Mouse (Mus musculus) MEL (cell line): ENCODE data around the gene Plcg2.

Experiments used
- CTCF ChIP-seq, 3 experiments: IDR thresholded peaks in 2 of 3; conservative IDR thresholded peaks in 1 of 3; 2 replicates each; pipeline ENCODE4 v1.5.1; 2011 to 2012; ENCODE audit warnings: low read length in 3 of 3, low read depth in 2 of 3, mild to moderate bottlenecking in 2 of 3, improper control_type of control experiment in 1 of 3, inconsistent platforms in 1 of 3, mixed read lengths in 1 of 3, moderate library complexity in 1 of 3; ENCODE audit not compliant: control insufficient read depth in 1 of 3, insufficient read depth in 1 of 3, poor library complexity in 1 of 3, severe bottlenecking in 1 of 3
- HCFC1 ChIP-seq: IDR thresholded peaks from 2 replicates; pipeline ENCODE4 v1.6.1; 2012; ENCODE audit warnings: low read depth, mild to moderate bottlenecking, inconsistent platforms, low read length, improper control_type of control experiment, moderate library complexity
- NRF1 ChIP-seq: IDR thresholded peaks from 2 replicates; pipeline ENCODE4 v1.6.1; 2014; ENCODE audit warnings: low read depth, mild to moderate bottlenecking, inconsistent platforms, low read length, improper control_type of control experiment, moderate library complexity; ENCODE audit not compliant: poor library complexity, insufficient read depth, severe bottlenecking

DNA sequence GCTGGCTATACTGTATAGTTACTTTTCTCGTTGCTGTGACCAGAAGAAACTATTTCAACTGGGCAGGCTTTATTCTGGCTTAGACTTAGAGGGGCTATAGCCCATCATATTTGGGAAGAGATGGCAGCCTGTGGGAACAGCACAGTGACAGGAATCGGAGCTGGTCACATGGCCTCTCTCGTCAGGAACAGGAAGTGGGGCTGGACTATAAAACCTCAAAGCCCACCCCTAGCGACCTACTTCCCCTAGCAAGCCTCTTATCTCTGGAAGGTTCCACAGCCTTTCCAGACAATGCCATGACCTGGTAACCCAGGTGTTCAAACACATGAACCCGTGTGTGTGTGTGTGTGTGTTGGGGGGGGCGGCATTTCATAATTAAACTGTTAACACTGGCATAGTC lies 79.0 kb downstream of the Plcg2 start:
- TF ChIP-seq NRF1: no peak
- TF ChIP-seq HCFC1: no peak
- TF ChIP-seq CTCF (IDR thresholded peaks at IDR 0.05 in 2 of 3, conservative IDR thresholded peaks at IDR 0.05 in 1 of 3; ENCODE audit: control insufficient read depth in 1 of 3, insufficient read depth in 1 of 3, low read depth in 2 of 3, low read length in 3 of 3, poor library complexity in 1 of 3, severe bottlenecking in 1 of 3): no peak
